Mouse (Mus musculus) intestine, postnatal 0 days (tissue): ENCODE measurements around the gene Kcnmb4. TPM values are rescaled to one million over a fixed set of nuclear protein-coding genes. Genes with fewer than 3 reads are reported as not detected.

Experiments
- ATAC-seq: fragments of 200-750 bp; cut with Nextera tagmentation; 2 replicates; pipeline ENCODE4 v1.8.0; 2017; ENCODE audit warnings: mild to moderate bottlenecking, moderate TSS enrichment, moderate library complexity
- H3K27ac ChIP-seq: fragments of 300-500 bp; sonication (generic); 2 replicates; pipeline ENCODE4 v1.5.1; 2014; ENCODE audit warnings: mild to moderate bottlenecking, low read depth, low read length, moderate library complexity
- H3K27me3 ChIP-seq: fragments of 300-500 bp; sonication (generic); replicated peaks from 2 replicates; pipeline ENCODE4 v1.6.1; 2014; ENCODE audit warnings: low read length, mixed read lengths; ENCODE audit not compliant: control insufficient read depth, insufficient read depth
- H3K36me3 ChIP-seq: fragments of 300-500 bp; sonication (generic); 2 replicates; pipeline ENCODE4 v1.6.1; 2014; ENCODE audit warnings: mild to moderate bottlenecking, moderate library complexity; ENCODE audit not compliant: control insufficient read depth, insufficient read depth
- H3K4me1 ChIP-seq: fragments of 300-500 bp; sonication (generic); replicated peaks from 2 replicates; pipeline ENCODE4 v1.6.1; 2014; ENCODE audit warnings: antibody characterized with exemption, low read length, mixed read lengths; ENCODE audit not compliant: control insufficient read depth, insufficient read depth
- H3K4me2 ChIP-seq: fragments of 300-500 bp; sonication (generic); replicated peaks from 2 replicates; pipeline ENCODE4 v1.6.1; 2014; ENCODE audit warnings: low read depth, mild to moderate bottlenecking, moderate library complexity
- H3K4me3 ChIP-seq: fragments of 300-500 bp; sonication (generic); 2 replicates; pipeline ENCODE4 v1.5.1; 2014; ENCODE audit warnings: low read depth, low read length
- H3K9ac ChIP-seq: fragments of 300-500 bp; sonication (generic); 2 replicates; pipeline ENCODE4 v1.6.1; 2014; ENCODE audit warnings: mild to moderate bottlenecking, low read depth, low read length
- H3K9me3 ChIP-seq: fragments of 300-500 bp; sonication (generic); 2 replicates; pipeline ENCODE4 v1.6.1; 2016; ENCODE audit warnings: mixed run types; ENCODE audit not compliant: control insufficient read depth
- CTCF ChIP-seq: sonication (generic); IDR thresholded peaks from 2 replicates; pipeline ENCODE4 v1.5.1; 2016; ENCODE audit warnings: low read depth, mild to moderate bottlenecking, control low read depth, antibody characterized with exemption, moderate library complexity
- WGBS: fragments of 180-500 bp; shearing (Covaris S2); extraction: QIAGEN DNeasy Blood & Tissue Kit; methylation state at CpG from one replicate; pipeline ENCODE4 v1.1.7; 2014; 5-methylcytosine and 5-hydroxymethylcytosine counted together
- polyA plus RNA-seq: library from polyadenylated mRNA; unstranded; fragments of >200 nt; fragmentation: Nextera tagmentation; extraction: Ambion mirVana; gene quantifications from 2 replicates; pipeline ENCODE4 v1.2.1, GENCODE M21; 2015

Gene Kcnmb4
- polyA plus RNA-seq, 1 experiment from 2014 or later = 1.7 TPM

DNA sequence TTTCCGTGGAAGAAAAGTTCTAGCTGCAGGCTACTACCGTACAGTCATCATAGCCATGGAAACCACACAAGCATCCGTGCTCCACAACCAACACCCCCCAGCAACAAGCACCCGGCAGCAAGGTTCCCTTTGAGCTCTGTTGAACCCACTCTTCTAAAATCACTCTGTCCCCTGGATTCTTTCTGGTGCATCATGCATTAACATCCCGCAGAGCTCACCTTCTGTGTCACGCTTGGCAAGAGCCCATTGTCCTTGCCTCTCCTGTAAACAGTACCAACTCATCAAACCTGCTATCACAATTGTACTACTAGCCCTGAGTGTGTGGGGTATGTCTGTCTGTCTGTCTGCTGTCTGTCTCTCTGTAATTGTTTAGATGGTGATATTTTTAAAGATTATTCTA, 99.6 kb downstream of the Kcnmb4 start:
- TF ChIP-seq CTCF = no peak
- H3K36me3 ChIP-seq = no peaks in the 10 kb centered on the region
- H3K9me3 ChIP-seq = no peaks in the 10 kb centered on the region
- no peak overlapping the region for H3K4me2 ChIP-seq
- no peak overlapping the region for H3K9ac ChIP-seq
- H3K27ac ChIP-seq = no peak overlapping the region
- no peaks in the 10 kb centered on the region for H3K4me1 ChIP-seq
- ATAC-seq = no peak
- no peaks in the 10 kb centered on the region for H3K27me3 ChIP-seq
- no peak overlapping the region for H3K4me3 ChIP-seq
- WGBS = 93% methylated on average over 6 of the region's 6 CpGs

DNA sequence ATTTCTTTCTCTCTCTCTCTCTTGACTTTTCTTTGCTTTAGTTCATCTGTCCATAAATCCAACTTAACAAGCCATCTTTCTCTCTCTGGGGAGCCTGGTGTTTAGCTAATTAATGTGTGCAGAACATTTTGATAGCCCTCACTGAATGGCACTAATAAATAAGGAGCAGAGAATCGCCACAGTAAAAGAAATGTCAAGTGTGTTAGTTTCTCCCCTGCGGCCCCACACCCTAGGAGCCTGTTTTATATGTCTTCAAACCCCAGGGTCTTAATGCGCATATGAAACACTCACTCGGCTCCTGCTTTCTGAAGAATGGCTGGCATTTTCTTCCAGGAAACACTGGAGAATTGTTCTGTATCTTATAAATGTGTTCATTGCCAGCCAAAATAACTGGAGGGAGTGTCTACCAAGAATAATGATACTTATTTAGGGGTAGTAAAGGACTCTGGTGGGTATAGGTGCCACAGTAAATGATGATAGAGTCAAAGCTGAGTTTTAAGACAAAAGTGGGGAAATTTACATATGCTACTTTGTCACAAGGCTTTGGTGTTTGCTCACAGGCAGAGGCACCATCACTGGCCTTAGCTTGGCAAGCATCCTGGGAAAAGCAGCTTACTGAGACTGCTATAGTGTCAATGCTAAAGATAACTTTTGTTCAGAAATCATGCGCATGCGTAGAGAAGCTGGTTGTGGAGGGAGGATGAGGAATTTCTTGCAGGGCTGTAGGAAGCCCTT, 102.5 kb downstream of the Kcnmb4 start:
- H3K27ac ChIP-seq = no peak overlapping the region
- no peaks in the 10 kb centered on the region for H3K4me1 ChIP-seq
- H3K4me3 ChIP-seq = no peak overlapping the region
- H3K27me3 ChIP-seq = no peaks in the 10 kb centered on the region
- H3K9me3 ChIP-seq = no peaks in the 10 kb centered on the region
- H3K9ac ChIP-seq = no peak overlapping the region
- 69% methylated on average over 6 of the region's 6 CpGs for WGBS
- H3K4me2 ChIP-seq = no peak overlapping the region
- TF ChIP-seq CTCF = no peak
- no peak for ATAC-seq
- H3K36me3 ChIP-seq = no peaks in the 10 kb centered on the region

Other genes starting within 250 kb of the Kcnmb4 start
- 3.2 and 3.7 TPM in 2 replicates for gene Ptprb, start 198.4 kb downstream of the Kcnmb4 start, polyA plus RNA-seq
- gene Cnot2, start 107.6 kb upstream of the Kcnmb4 start, polyA plus RNA-seq = 26.6 and 28.1 TPM in 2 replicates